Mouse (Mus musculus) heart, postnatal 4 days (tissue): ENCODE measurements at regions not wholly inside any gene's neighbourhood (a gene's known extent, or its start where the extent isn't known, plus 50 kb on each side); places are given as distances from the start of the nearest gene placed in this dataset.

Source experiments
- DNase-seq: peaks from one replicate; pipeline ENCODE4 v3.0.0; 2021

GRCm38 (mm10) chr9:50005757-50006576, 207.2 kb upstream of the Ncam1 start:
- peak; percentile 36 for DNase-seq

GRCm38 (mm10) chr9:50002695-50003094, 204.0 kb upstream of the Ncam1 start:
- no peak for DNase-seq

GRCm38 (mm10) chr9:50000497-50001404, 202.0 kb upstream of the Ncam1 start:
- peak; percentile 61 for DNase-seq

GRCm38 (mm10) chr9:49999970-50000369, 201.2 kb upstream of the Ncam1 start:
- peak; percentile 50 for DNase-seq

GRCm38 (mm10) chr9:49998101-49998500, 199.4 kb upstream of the Ncam1 start:
- no peak for DNase-seq

GRCm38 (mm10) chr9:49989464-49990271, 190.9 kb upstream of the Ncam1 start:
- peak; percentile 95 for DNase-seq

- DNase-seq: no peak
Measured at GRCm38 (mm10) chr9:49988064-49988463, 189.3 kb upstream of the Ncam1 start.

GRCm38 (mm10) chr9:49987481-49987880, 188.8 kb upstream of the Ncam1 start:
- DNase-seq: no peak

GRCm38 (mm10) chr9:49980344-49981207, 181.9 kb upstream of the Ncam1 start:
- peak; percentile 80 for DNase-seq

GRCm38 (mm10) chr9:49975938-49976671, 177.4 kb upstream of the Ncam1 start:
- DNase-seq: peak; percentile 85

- DNase-seq: no peak
Measured at GRCm38 (mm10) chr9:49973974-49974495, 175.3 kb upstream of the Ncam1 start.

- no peak for DNase-seq
Measured at GRCm38 (mm10) chr9:49969429-49969828, 170.7 kb upstream of the Ncam1 start.

- no peak for DNase-seq
Measured at GRCm38 (mm10) chr9:49964666-49965065, 165.9 kb upstream of the Ncam1 start.

- no peak for DNase-seq
Measured at GRCm38 (mm10) chr9:49962561-49963071, 163.9 kb upstream of the Ncam1 start.

- DNase-seq: peak; percentile 32
Measured at GRCm38 (mm10) chr9:49961965-49962364, 163.2 kb upstream of the Ncam1 start.

- DNase-seq: no peak
Measured at GRCm38 (mm10) chr9:49961329-49961728, 162.6 kb upstream of the Ncam1 start.

- DNase-seq: no peak
Measured at GRCm38 (mm10) chr9:49959987-49960386, 161.3 kb upstream of the Ncam1 start.

GRCm38 (mm10) chr9:49958890-49959289, 160.2 kb upstream of the Ncam1 start:
- DNase-seq: no peak

- no peak for DNase-seq
Measured at GRCm38 (mm10) chr9:49954601-49955000, 155.9 kb upstream of the Ncam1 start.

- no peak for DNase-seq
Measured at GRCm38 (mm10) chr9:49950321-49950720, 151.6 kb upstream of the Ncam1 start.
